Mouse (Mus musculus) ES-E14 (cell line): ENCODE data around the gene Nlrc5.

Experiments used
- CHD2 ChIP-seq: IDR thresholded peaks from 2 replicates; pipeline ENCODE4 v1.6.1; 2014; ENCODE audit warnings: mild to moderate bottlenecking, low read depth, low read length, inconsistent platforms
- HCFC1 ChIP-seq: IDR thresholded peaks from 2 replicates; pipeline ENCODE4 v1.6.1; 2012; ENCODE audit warnings: low read length, inconsistent platforms, borderline replicate concordance; ENCODE audit not compliant: insufficient read depth
- MAFK ChIP-seq: IDR thresholded peaks from 2 replicates; pipeline ENCODE4 v1.6.1; 2014; ENCODE audit warnings: mild to moderate bottlenecking, low read depth, low read length, inconsistent platforms; ENCODE audit not compliant: insufficient read depth
- ZC3H11A ChIP-seq: IDR thresholded peaks from 2 replicates; pipeline ENCODE4 v1.6.1; 2012; ENCODE audit warnings: low read depth, mild to moderate bottlenecking, inconsistent platforms, low read length, borderline replicate concordance
- ZNF384 ChIP-seq: IDR thresholded peaks from 2 replicates; pipeline ENCODE4 v1.6.1; 2012; ENCODE audit warnings: low read depth, low read length, inconsistent platforms

DNA sequence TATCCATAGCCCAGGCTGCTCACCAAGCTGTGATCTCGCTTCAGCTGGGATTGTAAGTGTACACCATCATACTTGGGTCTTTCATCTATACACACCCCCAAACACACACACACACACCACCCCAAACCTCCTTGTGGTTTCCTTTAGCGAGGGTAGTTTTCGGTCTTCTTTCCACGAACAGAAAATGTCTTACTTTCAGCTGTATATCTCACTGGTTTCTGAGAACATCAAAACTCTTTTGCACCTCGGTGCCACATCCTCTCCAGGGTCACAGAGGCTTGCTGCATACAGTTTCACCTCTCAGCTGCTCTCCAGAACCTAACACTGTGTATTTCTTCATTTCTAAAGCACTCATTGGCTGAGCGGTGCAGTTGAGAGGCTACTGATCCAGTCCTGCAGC lies 20.6 kb upstream of the Nlrc5 start:
- TF ChIP-seq ZC3H11A: no peak
- TF ChIP-seq MAFK: no peak
- no peak for TF ChIP-seq HCFC1
- TF ChIP-seq CHD2: no peak
- no peak for TF ChIP-seq ZNF384
